Mouse (Mus musculus): Measurements from ENCODE around the gene Kmt2e. TPM values are rescaled to one million over a fixed set of nuclear protein-coding genes. Genes with fewer than 3 reads are reported as not detected.

The Kmt2e gene
- polyA plus RNA-seq, 1 experiment = 40.3 TPM

DNA sequence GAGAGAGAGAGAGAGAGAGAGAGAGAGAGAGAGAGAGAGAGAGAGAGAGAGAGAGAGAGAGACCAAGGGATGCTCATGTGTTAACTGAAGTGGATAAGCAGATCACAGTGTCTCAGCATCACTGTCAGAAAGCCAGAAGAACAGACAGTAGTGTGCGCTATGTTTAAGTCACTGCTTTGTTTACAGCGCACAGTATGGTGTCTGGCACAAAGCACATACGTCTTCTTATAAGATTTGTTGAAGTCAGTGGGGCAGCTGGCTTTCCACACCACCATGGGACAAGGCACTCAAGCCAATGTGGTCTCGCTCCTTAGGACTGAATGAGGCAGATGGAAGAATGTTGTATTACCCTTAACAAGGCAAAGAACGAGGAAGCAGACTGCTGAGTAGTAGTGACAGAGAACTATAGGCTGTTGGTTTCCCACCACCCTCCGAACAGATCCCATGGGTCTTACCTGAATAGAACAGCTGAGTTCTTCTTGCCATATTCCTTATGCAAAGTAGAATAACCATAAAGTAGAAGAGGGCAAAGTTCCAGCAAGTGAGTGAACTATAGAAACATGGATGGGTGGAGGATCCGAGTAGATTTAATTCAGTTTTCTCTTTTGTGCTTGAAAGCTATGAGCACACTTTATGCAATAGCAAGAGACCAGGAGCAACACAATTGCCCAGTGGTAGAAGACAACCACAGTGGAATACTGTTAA lies 44.5 kb upstream of the Kmt2e start:
- Histone ChIP-seq H3K27me3 (ENCODE audit: control insufficient read depth, insufficient read depth, low read length, poor library complexity, severe bottlenecking) (no peaks in the 10 kb centered on the region), H3K27ac (ENCODE audit: insufficient read depth, low read length) (no peak overlapping the region), H3K9ac (ENCODE audit: low read depth, poor library complexity, severe bottlenecking) (no peak overlapping the region), H3K36me3 (ENCODE audit: control insufficient read depth, insufficient read depth, low read length, poor library complexity, severe bottlenecking) (no peaks in the 10 kb centered on the region), H3K9me3 (replicated peaks; ENCODE audit: control insufficient read depth, insufficient read depth, low read length, poor library complexity, severe bottlenecking) (no peaks in the 10 kb centered on the region), H3K4me3 (ENCODE audit: low read depth, low read length) (no peak overlapping the region), H3K4me1 (ENCODE audit: control insufficient read depth, insufficient read depth, low read length) (no peaks in the 10 kb centered on the region)
- TF ChIP-seq CTCF (IDR thresholded peaks at IDR 0.05; ENCODE audit: low read depth, low read length) (no peak), POLR2A (IDR thresholded peaks at IDR 0.05; ENCODE audit: insufficient read depth, low read length) (no peak), EP300 (IDR thresholded peaks at IDR 0.05; ENCODE audit: insufficient read depth, low read depth, low read length) (no peak)

DNA sequence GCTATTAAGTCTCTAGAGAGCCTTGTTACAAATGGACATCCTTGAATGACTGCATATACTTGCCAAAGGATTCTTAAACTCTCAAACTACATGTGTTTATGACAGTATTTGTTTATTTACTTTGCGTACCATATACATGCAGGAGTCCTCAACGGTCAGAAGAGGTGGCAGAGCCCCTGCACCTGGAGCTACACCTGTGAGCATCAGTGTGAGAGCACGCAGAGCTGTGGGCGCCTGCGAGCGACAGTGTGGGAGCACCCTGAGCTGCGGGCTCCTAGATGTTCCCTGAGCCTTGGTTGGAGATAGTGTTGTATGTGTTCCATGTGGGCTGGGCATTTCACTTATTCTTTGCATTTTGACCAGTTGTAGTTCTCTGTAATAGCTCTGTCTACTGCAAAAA lies 42.5 kb upstream of the Kmt2e start:
- H3K4me3 ChIP-seq (ENCODE audit: low read depth, low read length) = no peak overlapping the region
- no peak overlapping the region for H3K27ac ChIP-seq (ENCODE audit: insufficient read depth, low read length)
- H3K9ac ChIP-seq (ENCODE audit: low read depth, poor library complexity, severe bottlenecking) = no peak overlapping the region
- H3K9me3 ChIP-seq (replicated peaks; ENCODE audit: control insufficient read depth, insufficient read depth, low read length, poor library complexity, severe bottlenecking) = no peaks in the 10 kb centered on the region
- TF ChIP-seq POLR2A (IDR thresholded peaks at IDR 0.05; ENCODE audit: insufficient read depth, low read length) = no peak
- TF ChIP-seq CTCF (IDR thresholded peaks at IDR 0.05; ENCODE audit: low read depth, low read length) = no peak
- no peak for TF ChIP-seq EP300 (IDR thresholded peaks at IDR 0.05; ENCODE audit: insufficient read depth, low read depth, low read length)
- H3K4me1 ChIP-seq (ENCODE audit: control insufficient read depth, insufficient read depth, low read length) = no peaks in the 10 kb centered on the region
- H3K27me3 ChIP-seq (ENCODE audit: control insufficient read depth, insufficient read depth, low read length, poor library complexity, severe bottlenecking) = no peaks in the 10 kb centered on the region
- no peaks in the 10 kb centered on the region for H3K36me3 ChIP-seq (ENCODE audit: control insufficient read depth, insufficient read depth, low read length, poor library complexity, severe bottlenecking)

DNA sequence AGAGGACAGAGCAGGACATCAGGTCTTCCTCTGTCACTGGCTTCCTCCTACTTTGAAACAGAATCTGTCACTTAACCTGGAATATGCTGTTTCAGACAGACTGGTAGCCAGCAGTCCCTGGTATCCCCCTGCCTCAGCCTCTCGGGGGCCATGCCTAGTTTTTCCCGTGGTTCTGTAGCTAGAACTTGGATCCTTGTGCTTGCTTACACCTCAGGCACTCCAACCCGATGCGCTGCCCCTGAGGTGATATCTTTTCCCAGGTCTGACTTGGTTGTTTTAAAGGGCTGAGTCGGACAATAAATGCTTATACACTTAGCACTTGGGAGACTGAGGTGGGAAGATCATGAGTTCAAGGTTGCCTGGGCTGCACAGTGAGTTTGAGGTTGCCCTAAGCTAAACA lies 40.4 kb upstream of the Kmt2e start:
- Histone ChIP-seq H3K4me1 (ENCODE audit: control insufficient read depth, insufficient read depth, low read length) (no peaks in the 10 kb centered on the region), H3K4me3 (ENCODE audit: low read depth, low read length) (no peak overlapping the region), H3K9me3 (replicated peaks; ENCODE audit: control insufficient read depth, insufficient read depth, low read length, poor library complexity, severe bottlenecking) (no peaks in the 10 kb centered on the region), H3K27me3 (ENCODE audit: control insufficient read depth, insufficient read depth, low read length, poor library complexity, severe bottlenecking) (no peaks in the 10 kb centered on the region), H3K9ac (ENCODE audit: low read depth, poor library complexity, severe bottlenecking) (no peak overlapping the region), H3K27ac (ENCODE audit: insufficient read depth, low read length) (no peak overlapping the region), H3K36me3 (ENCODE audit: control insufficient read depth, insufficient read depth, low read length, poor library complexity, severe bottlenecking) (no peaks in the 10 kb centered on the region)
- no peak for TF ChIP-seq EP300 (IDR thresholded peaks at IDR 0.05; ENCODE audit: insufficient read depth, low read depth, low read length)
- TF ChIP-seq CTCF (IDR thresholded peaks at IDR 0.05; ENCODE audit: low read depth, low read length) = no peak

DNA sequence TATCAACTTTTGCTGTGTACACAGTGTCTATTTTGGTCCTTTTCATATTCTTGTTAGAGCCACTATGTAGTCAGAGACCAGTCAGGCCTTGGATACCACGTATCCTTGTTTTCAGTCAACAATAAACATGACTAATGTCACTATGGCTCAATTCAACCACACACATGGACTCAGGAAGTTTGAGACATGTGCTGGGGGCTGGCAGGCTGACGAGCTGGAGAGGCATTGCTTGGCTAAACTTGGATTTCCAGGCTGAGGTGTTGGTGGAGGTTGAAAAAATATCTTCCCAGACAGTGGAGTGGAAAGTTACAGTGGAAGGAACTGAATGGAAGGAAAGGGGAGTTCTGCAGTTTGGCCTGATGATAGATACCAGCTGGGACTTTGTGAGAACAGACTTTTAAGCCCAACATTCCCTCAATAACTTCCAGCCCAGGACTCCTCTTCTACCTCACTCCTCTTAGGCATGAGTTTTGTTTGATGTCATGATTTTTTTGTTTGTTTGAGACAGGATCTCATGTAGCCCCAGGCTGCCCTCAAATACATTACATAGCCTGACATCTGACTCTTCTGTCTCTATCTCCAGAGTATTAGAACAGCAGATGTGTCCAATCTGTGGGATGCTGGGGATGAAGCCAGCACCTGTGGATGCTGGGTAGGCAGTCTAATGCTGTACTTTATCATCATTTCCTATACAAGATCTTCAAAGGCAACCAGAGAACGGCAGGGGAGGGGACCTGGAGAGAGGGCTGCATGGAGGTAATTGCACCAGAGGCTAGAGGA lies 39.7 kb upstream of the Kmt2e start:
- no peak for TF ChIP-seq CTCF (IDR thresholded peaks at IDR 0.05; ENCODE audit: low read depth, low read length)
- TF ChIP-seq EP300 (IDR thresholded peaks at IDR 0.05; ENCODE audit: insufficient read depth, low read depth, low read length) = no peak
- TF ChIP-seq POLR2A (IDR thresholded peaks at IDR 0.05; ENCODE audit: insufficient read depth, low read length) = no peak
- Histone ChIP-seq H3K4me3 (ENCODE audit: low read depth, low read length) (no peak overlapping the region), H3K4me1 (ENCODE audit: control insufficient read depth, insufficient read depth, low read length) (no peaks in the 10 kb centered on the region), H3K9me3 (replicated peaks; ENCODE audit: control insufficient read depth, insufficient read depth, low read length, poor library complexity, severe bottlenecking) (no peaks in the 10 kb centered on the region), H3K36me3 (ENCODE audit: control insufficient read depth, insufficient read depth, low read length, poor library complexity, severe bottlenecking) (no peaks in the 10 kb centered on the region), H3K9ac (ENCODE audit: low read depth, poor library complexity, severe bottlenecking) (no peak overlapping the region), H3K27me3 (ENCODE audit: control insufficient read depth, insufficient read depth, low read length, poor library complexity, severe bottlenecking) (no peaks in the 10 kb centered on the region), H3K27ac (ENCODE audit: insufficient read depth, low read length) (no peak overlapping the region)

DNA sequence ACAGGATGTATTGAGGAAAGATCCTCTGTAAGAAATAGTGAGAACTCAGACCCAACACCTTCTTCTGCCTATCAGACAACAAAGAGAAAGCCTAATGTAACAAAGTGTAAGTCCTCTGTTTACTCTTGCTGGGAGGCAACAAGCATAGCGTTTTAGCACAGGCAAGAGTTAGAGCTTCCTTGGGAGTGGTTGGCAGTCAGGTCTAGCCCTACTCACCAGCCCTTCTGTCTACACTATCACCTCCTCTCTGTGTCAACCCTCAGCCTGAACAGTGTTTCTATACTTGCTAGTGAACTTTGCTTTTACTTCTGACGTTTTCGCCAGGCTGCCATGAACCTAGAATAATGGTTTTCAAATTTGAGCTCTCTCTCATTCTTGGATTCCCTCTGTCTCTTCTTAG lies 38.5 kb upstream of the Kmt2e start:
- no peak for TF ChIP-seq EP300 (IDR thresholded peaks at IDR 0.05; ENCODE audit: insufficient read depth, low read depth, low read length)
- no peak for TF ChIP-seq CTCF (IDR thresholded peaks at IDR 0.05; ENCODE audit: low read depth, low read length)
- TF ChIP-seq POLR2A (IDR thresholded peaks at IDR 0.05; ENCODE audit: insufficient read depth, low read length) = no peak
- Histone ChIP-seq H3K9ac (ENCODE audit: low read depth, poor library complexity, severe bottlenecking) (no peak overlapping the region), H3K36me3 (ENCODE audit: control insufficient read depth, insufficient read depth, low read length, poor library complexity, severe bottlenecking) (no peaks in the 10 kb centered on the region), H3K4me1 (ENCODE audit: control insufficient read depth, insufficient read depth, low read length) (peaks cover 2% of the 10 kb centered on the region), H3K4me3 (ENCODE audit: low read depth, low read length) (no peak overlapping the region), H3K9me3 (replicated peaks; ENCODE audit: control insufficient read depth, insufficient read depth, low read length, poor library complexity, severe bottlenecking) (no peaks in the 10 kb centered on the region), H3K27me3 (ENCODE audit: control insufficient read depth, insufficient read depth, low read length, poor library complexity, severe bottlenecking) (no peaks in the 10 kb centered on the region), H3K27ac (ENCODE audit: insufficient read depth, low read length) (no peak overlapping the region)

DNA sequence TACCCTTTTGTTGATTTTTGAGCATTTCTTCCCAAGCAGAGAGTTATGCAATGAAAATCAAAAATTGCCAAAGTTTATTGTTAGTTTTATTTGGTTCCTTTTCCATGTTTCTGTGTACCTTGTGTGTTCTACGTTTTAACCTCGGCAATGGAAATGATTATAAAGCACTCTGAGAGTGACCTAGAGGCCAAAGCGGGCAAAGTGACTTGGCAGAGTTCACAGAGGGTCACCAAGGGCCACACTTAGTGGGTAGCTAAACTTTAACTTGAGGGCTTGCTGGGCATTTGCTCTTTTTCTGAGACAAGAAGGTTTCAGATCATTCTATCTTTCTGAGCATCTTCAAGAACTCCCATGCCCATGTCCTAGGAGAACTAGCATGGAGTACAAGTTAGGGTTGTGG lies 37.5 kb upstream of the Kmt2e start:
- H3K9me3 ChIP-seq (replicated peaks; ENCODE audit: control insufficient read depth, insufficient read depth, low read length, poor library complexity, severe bottlenecking) = no peaks in the 10 kb centered on the region

More for the DNA sequence above, 37.5 kb upstream of the Kmt2e start:
- H3K4me1 ChIP-seq (ENCODE audit: control insufficient read depth, insufficient read depth, low read length) = peaks cover 2% of the 10 kb centered on the region
- TF ChIP-seq POLR2A (IDR thresholded peaks at IDR 0.05; ENCODE audit: insufficient read depth, low read length) (no peak), EP300 (IDR thresholded peaks at IDR 0.05; ENCODE audit: insufficient read depth, low read depth, low read length) (no peak), CTCF (IDR thresholded peaks at IDR 0.05; ENCODE audit: low read depth, low read length) (no peak)
- no peaks in the 10 kb centered on the region for H3K36me3 ChIP-seq (ENCODE audit: control insufficient read depth, insufficient read depth, low read length, poor library complexity, severe bottlenecking)
- no peaks in the 10 kb centered on the region for H3K27me3 ChIP-seq (ENCODE audit: control insufficient read depth, insufficient read depth, low read length, poor library complexity, severe bottlenecking)
- no peak overlapping the region for H3K27ac ChIP-seq (ENCODE audit: insufficient read depth, low read length)
- no peak overlapping the region for H3K9ac ChIP-seq (ENCODE audit: low read depth, poor library complexity, severe bottlenecking)
- no peak overlapping the region for H3K4me3 ChIP-seq (ENCODE audit: low read depth, low read length)
